Mouse (Mus musculus) cerebellum, adult 9-10 months (tissue): ENCODE results near the gene Grwd1.
"Not testable (repeated sequence)": the region's sequence is repeated elsewhere in the genome, so short reads cannot be mapped to it uniquely, and the experiment has no call there.

Experiments
- DNase-seq: peaks from one replicate; pipeline ENCODE4 v3.0.0; 2022

Gene Grwd1

GRCm38 (mm10) chr7:45830427-45831127 lies at the start of gene Grwd1:
Grwd1 (minus strand) TSS chr7:45830944.
- peak; percentile 85 for DNase-seq

DNA sequence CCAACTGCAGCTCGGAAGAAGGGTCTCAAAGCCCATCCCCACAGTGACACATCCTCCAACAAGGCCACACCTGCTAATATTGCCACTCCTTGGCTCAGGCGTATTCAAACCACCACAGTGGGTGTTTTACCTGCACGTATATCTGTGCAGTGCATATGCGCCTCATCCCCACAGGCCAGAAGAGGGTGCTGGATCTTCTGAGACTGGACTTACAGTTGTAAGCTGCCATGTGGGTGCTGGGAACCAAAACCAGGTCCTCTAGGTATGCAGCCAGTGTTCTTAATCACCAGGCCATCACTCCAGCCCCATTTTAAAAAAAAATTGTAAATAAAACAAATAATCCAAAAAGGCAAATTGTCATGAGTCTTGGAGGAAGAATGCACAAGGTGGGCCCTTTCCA lies 49.8 kb upstream of the Grwd1 start:
- DNase-seq: no peak

- DNase-seq: not testable (repeated sequence)
These were observed 47.5 kb upstream of the Grwd1 start, which contains the start of gene Grin2d for GRCm38 (mm10) chr7:45878278-45878677. Grin2d (minus strand) TSS chr7:45878378.

- no peak for DNase-seq
These were observed 46.2 kb upstream of the Grwd1 start for GRCm38 (mm10) chr7:45876895-45877294.

DNA sequence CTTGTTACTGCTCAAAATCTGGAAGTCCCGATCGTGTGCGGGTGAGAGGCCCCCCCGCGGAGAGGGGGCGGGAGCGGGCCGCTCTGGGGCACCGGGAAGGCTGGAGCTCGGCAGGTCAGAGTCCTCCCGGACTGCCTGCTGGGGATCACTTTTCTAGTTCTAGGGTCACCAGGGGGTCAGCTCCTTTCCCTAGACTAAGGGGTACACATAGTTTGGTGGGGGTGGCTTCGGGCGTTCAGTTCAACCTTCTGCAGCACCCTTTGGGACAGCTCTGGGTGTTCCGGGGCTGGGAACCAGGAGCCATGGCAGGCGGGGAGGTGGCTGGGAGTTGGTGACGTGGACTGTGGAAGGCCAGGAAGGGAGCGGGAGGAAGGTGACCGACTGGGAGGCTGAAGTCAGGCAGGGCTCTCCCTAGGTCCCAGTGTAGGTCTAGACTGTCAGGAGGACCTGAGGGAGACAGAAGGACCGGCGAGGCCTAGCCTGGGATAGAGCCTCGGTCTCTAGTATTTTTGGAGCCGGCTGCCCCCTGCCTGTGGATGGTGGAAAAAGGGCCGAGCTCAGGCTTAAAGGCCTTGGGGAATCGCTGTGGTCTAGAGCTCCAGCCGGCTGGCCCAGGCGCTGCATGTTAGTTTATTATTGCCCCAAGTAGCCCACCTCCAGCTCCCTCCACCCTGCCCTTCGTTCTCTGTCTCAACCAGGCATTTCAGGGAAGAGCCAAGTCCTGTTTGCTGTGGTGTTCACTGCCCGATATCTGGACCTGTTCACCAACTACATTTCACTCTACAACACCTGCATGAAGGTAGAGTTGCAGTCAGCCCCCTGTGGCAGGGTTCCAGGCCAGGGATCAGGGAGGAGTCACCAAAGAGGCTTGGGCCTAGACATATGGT lies 42.6 kb upstream of the Grwd1 start:
- peak; percentile 65 for DNase-seq

GRCm38 (mm10) chr7:45872624-45873023 lies 41.9 kb upstream of the Grwd1 start, which contains the start of gene Kdelr1:
Kdelr1 (plus strand) TSS chr7:45872772.
- DNase-seq: peak; percentile 89

- DNase-seq: no peak
These were observed 39.7 kb upstream of the Grwd1 start for GRCm38 (mm10) chr7:45870282-45871058.

GRCm38 (mm10) chr7:45869787-45870186 lies 39.0 kb upstream of the Grwd1 start:
- DNase-seq: no peak

DNA sequence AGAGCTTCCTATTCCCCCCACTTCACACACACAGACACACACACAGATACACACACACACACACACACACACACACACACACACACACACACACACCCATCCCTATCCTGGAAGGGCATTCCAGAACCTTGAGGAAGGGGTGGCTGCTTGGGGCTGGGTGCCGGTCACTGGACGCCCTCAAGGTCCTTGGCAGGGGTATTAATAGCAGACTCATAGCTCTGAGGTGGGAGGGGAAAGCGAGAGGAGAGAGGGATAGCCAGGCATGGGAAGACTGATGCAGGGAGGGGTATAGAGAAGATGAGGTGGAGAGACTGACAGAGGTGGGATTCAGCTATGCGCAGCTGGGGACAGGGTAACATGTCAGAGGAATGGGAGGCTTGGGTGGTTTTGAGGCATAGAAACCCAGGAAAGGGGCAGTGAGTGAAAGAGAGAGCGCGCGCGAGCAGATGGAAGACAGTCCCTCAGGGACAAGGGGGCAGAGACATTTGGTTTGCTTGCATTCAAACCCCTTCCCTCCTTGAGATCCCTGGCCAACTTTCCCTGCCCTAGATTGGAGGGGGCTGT lies 38.4 kb upstream of the Grwd1 start:
- DNase-seq: no peak

DNA sequence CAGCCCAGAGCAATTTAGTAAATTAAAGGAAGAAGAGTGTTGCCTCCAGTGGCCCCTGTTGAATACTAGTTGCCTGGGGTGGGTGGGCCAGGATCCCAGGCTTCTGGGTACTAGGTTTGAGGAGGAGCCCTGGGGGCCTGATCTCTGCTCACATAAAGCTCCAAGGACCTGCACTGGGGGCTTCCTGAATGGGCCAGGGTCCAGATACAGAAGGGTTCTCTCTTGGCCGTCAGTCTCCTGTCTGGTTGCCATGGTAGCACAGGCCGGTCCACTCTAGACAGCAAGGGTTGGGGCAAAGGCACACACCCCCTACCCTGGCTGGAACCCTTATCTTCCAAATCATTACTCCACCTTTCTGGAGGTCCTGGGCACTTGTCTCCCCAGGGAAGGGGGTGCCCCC lies 37.1 kb upstream of the Grwd1 start:
- no peak for DNase-seq

DNA sequence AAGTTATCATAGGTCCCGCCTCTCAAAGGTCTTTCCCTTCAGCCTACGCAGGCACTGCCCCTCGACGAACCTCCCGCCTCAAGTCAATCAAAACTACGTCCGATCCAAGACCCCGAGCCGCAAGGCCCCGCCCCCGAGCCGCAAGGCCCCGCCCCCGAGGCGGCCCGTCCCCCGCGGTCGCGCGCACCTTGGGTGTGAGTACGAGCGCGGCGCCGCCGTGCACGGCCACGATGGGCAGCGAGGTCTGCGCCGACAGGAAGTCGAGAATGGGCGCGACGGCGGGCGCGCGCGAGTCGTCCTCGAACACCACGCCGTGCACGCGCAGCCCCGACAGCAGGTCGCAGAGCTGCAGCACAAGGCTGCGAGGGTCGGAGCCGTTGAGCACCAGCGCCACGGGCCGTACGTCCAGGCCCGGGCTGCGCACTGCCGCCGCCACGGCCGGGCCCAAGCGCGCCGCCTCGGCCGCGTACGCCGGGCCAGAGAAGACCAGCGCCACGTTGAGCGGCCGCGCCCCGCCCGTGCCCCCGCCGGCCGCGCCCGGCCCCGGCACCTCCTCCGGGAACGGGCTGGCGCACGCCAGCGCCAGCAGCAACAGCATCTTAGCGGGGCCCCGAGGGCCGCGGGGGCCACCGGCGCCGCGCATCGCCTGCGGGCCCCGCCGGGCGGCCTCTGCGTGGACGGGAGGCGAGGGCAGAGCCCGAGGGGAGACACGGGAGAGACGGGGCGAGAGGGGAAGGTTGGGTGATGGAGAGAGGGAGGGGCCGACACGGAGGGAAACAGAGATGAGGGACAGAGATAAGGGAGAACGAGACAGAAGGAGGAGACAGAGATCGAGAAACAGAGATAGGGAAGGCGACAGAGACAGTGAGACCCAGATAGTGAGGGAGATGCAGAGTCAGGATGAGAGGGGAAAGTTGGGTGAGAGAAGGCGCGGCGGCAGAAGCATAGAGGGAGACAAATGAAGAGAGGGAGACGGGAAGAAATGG lies 35.5 kb upstream of the Grwd1 start:
- DNase-seq: peak; percentile 65

- DNase-seq: no peak
These were observed 33.7 kb upstream of the Grwd1 start for GRCm38 (mm10) chr7:45864435-45864834.

DNA sequence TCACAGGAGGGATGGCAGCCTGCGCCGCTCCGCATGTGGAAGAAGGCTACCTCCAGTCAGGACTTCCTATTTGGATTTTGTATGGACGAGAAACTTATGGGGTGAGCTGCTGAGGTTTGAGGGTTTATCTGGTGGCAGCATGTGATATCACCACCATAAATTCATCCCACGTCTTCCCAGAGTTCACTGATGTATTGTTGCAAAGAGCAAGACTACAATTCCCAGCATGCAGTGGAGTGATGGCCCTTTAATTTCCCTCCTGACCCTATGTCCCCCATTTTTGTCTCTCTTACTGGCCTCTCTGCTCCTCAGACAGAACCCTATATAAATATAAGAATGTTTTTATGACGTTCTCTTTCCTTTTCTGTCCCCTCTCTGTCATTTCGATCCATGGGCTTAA lies 32.1 kb upstream of the Grwd1 start:
- DNase-seq: no peak

GRCm38 (mm10) chr7:45859008-45859407 lies 28.3 kb upstream of the Grwd1 start:
- DNase-seq: no peak

GRCm38 (mm10) chr7:45856950-45857901 lies 26.5 kb upstream of the Grwd1 start:
- peak; percentile 77 for DNase-seq

- DNase-seq: no peak
These were observed 22.3 kb upstream of the Grwd1 start for GRCm38 (mm10) chr7:45853089-45853488.

DNA sequence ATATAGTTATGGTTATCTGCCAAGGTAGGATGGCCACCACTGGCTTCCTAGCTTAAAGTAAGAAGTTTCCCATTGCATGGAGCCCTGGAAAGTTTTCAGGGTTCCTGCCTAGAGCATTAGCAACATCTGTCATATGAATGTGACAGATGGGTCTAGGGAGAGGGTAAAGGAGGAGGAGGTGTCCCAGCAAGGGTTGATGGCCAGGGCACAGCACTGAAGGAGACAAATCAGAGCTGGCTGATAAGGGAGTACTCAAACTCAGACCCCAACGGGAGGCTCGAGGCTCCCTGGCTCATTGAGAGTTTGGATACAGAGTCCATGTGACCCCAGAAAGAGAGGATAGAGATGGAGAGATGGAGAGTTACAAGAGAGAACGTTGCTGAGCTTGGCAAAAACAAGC lies 19.9 kb upstream of the Grwd1 start:
- DNase-seq: no peak

GRCm38 (mm10) chr7:45848447-45849027 lies 17.8 kb upstream of the Grwd1 start:
- DNase-seq: no peak

GRCm38 (mm10) chr7:45842950-45843744 lies 12.4 kb upstream of the Grwd1 start:
- DNase-seq: no peak
